Mouse (Mus musculus): ENCODE results near the gene Sdhaf3.

Sdhaf3 gene

DNA sequence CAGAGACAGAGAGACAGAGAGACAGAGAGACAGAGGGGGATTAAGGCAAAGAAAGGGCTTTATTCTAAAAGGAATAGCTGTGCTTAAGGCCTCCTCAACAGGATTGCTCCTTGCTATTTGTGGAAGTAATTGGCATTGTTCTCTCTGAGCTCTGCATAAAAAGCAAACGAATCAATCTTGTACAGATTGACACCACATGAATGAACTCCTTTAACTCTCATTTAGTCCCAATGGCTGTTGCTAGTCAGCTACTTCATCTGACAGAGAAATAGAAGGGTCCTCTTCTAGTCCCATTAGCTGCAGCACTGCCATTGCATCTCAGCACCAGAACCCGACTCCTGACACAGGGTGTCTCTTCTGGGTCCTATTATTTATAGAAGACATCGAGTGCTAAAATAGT is 113.0 kb downstream of the Sdhaf3 start:
- DNase-seq (ENCODE audit: low spot score): no peak

DNA sequence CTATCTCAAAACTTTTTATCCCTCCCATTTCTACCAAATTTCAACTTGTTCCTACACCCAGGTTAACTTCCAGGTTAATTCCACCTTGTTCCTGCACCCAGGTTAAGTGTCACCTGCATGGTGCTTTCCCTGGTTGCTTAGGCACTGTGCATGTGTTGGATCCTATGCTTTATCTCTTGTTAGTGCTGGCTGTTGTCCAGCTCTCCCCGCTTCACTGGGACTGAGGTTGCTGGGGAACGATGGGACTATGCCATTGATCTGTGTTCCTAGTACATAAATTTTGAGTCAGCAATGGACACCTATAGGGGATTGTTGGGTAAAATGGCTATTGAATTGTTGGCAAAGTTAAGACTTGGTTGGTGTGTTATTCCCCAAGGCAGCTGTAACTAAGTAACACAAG is 113.7 kb downstream of the Sdhaf3 start:
- no peak for DNase-seq (ENCODE audit: low spot score)

DNA sequence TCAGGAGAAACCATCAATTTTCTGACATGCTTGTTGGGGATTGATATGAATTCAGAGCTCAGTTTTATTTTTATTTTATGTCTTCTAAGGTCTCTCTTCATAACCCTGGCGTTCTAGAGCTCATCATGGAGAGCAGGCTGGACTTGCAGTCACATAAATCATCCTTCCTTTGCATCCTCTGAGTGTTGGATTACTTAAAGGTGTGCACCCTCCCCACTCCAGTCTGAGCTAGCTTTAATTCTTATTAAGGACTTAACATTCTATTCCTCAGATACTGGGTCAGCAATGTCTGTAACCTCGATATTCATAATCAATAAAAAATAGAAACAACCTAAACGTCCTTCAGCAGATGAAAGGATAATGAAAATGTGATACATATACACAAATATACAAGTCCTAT is 126.2 kb downstream of the Sdhaf3 start:
- DNase-seq (ENCODE audit: low spot score): no peak

DNA sequence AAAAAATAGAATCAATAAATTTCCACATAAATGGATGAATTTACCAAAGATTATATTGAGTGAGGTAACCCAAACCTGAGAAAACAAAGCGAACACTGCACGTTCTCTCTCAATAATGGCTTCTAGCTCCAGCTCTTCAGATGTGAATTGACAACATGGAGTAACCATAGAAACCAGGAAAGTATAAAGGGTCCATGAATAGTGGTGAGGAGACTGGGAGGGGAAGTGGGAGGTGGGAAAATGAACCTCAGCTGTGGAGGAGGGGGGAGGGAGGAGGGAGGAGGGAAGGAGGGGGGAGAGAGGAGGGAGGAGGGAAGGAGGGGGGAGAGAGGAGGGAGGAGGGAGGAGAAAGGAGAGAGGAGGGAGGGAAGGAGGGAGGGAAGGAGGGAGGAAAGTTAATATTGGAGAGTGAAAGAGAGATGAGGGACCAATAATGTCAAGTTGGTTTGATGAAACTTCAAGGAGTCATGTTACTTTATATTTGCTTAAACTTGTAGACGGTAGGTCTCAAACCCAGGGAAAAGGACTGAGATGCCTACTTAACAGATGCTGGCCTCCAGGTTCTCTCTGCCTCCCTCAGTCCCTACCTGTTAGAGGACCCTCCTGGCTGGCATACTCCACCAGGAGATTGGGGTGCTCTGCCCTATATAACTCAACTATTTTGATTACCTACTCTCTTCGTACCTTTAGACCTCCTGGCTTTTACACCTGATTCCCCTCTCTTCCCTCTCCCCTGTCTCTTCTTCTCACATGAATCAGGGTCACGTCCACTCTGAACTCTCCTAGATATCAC is 126.9 kb downstream of the Sdhaf3 start:
- no peak for DNase-seq (ENCODE audit: low spot score)

DNA sequence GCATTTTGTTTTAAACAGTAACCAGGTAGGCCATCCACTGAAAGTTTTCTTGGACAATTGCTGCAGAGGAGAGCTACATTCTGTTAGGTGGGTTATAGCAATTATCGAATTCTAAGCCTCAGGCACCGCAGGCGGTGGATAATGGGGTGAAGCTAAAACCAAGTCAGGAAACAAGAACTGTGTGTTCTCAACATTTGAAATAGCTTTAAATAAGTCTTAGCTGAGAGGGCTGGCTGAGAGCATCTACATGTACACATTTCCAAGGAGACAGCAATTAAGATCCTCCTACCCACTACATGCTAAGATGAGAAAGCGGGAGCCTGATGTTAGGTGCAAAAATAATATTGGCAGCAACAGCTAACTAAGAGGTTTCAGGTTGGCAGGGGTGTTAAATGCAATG is 127.9 kb downstream of the Sdhaf3 start:
- no peak for DNase-seq (ENCODE audit: low spot score)

DNA sequence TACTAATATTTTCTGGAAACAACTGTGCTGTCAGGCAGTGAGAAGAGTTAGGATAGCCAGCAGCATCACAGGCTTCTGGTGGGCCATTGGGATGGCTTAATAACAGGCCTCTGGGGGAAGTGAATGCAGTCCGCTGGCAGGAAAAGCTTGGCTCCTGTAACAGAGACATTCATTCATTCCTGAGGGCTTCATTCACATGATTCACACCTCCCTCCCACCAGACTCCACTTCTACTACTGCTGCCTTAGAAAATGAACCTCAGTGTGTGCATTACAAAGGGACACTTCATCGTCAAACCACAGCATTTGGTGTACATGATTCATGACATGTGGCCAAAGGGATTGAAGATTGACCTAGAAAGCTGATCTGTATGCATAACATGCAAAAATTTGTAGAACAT is 128.6 kb downstream of the Sdhaf3 start:
- no peak for DNase-seq (ENCODE audit: low spot score)

DNA sequence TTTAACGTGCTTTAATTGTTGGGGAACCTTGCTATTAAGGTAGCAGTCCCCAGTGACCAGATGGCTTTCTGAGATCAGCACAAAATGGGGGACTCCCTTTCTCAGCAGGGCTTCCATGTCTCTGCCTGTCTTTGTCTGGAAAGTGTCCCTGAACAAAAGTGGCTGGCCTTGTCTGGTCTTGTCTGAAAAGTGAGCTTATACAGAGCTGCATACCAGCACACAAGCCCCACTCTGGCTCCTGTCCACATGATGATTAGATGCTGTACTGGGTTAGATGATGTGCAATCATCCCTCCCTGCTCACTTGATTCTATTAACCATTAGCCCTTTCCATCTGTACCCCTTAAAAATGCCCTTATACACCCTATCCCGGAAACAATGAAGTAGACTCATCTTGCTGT is 129.7 kb downstream of the Sdhaf3 start:
- DNase-seq (ENCODE audit: low spot score): no peak

DNA sequence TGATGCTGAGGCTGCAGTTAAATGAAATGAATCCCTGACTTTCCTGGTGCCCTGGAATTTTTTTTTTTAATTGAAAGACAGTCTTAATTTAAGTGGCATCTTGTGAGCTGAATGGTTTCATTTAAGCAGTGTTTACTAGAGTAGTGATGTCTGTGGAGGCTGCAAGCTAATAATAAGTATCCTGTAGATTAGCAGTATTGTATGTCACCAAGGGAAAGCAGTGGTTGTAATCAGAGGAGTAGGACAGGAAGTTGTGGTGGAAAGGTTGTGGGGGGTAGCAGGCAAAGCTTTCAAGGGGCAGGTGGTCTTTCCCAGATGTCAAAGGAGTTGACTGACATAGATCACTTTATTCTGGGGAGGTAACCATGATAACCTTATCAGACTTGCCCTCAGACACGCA is 136.3 kb downstream of the Sdhaf3 start:
- DNase-seq (ENCODE audit: low spot score): no peak
